ENCODE assay signal across 7 mouse cellular contexts in genomic region chr11:73047542-73047996, GRCm38 (mm10). TPM values are rescaled to one million over a fixed set of nuclear protein-coding genes. Genes with fewer than 3 reads are reported as not detected.
A peak's percentile ranks its signal among the peaks of the same experiment; 100 is the strongest.
DNase-seq lines count a peak whose midpoint lies in the region; ATAC-seq and TF ChIP-seq lines count a peak whose summit lies in the region.

TSS of gene Ncbp3 (plus strand) at chr11:73047783.

- TF ChIP-seq CTCF in intestine, postnatal 0 days (IDR thresholded peaks at IDR 0.05; ENCODE audit: low read depth), result peak; percentile 86
- TF ChIP-seq CTCF in small intestine, adult 2 months (IDR thresholded peaks at IDR 0.05; ENCODE audit: extremely low read depth, insufficient read length, insufficient replicate concordance, low read depth, low read length), result peak; percentile 72; the same call in 1 of the 2 replicates

- intact Hi-C loops in left cerebral cortex, postnatal 4 days (cut with DNase I), result loop anchor here (5.0 kb wide), 2 partner anchors 40 to 120 kb away; no protein-coding TSS in a partner anchor

- peak within 1 kb of the TSS; percentile 85 for H3K9ac ChIP-seq in intestine, postnatal 0 days (ENCODE audit: low read depth, low read length)
- peak within 1 kb of the TSS; percentile 89 for H3K9ac ChIP-seq in midbrain, embryonic 12.5 days (replicated peaks)

- peak; percentile 96 for ATAC-seq in intestine, postnatal 0 days
- ATAC-seq in midbrain, embryonic 12.5 days (ENCODE audit: low FRiP score, low read depth), result peak; percentile 95

- peak; percentile 93 for DNase-seq in adrenal gland, adult 8-10 months
- peak; percentile 99 for DNase-seq in embryo, embryonic 9.5 days (ENCODE audit: extremely low spot score)
- DNase-seq in gastrocnemius, postnatal 4 days (ENCODE audit: low spot score in 2 of 2), result peak; percentile 85 to 95
- DNase-seq in left cerebral cortex, postnatal 4 days, result peak; percentile 97

- H3K27ac ChIP-seq in intestine, postnatal 0 days (ENCODE audit: low read depth, low read length), result peak within 1 kb of the TSS; percentile 81
- peak within 1 kb of the TSS; percentile 87 for H3K27ac ChIP-seq in midbrain, embryonic 12.5 days (replicated peaks)
- H3K27ac ChIP-seq in small intestine, adult 2 months (ENCODE audit: insufficient read depth, low read depth, low read length), result peak within 1 kb of the TSS; percentile 36

- peak within 1 kb of the TSS; percentile 83 for H3K4me3 ChIP-seq in intestine, postnatal 0 days (ENCODE audit: low read depth, low read length)
- peak within 1 kb of the TSS; percentile 84 for H3K4me3 ChIP-seq in midbrain, embryonic 12.5 days
- peak within 1 kb of the TSS; percentile 86 for H3K4me3 ChIP-seq in small intestine, adult 2 months (ENCODE audit: low read depth, low read length)

- no peaks in the 10 kb centered on the region for H3K4me1 ChIP-seq in intestine, postnatal 0 days (replicated peaks; ENCODE audit: control insufficient read depth, insufficient read depth, low read length)
- H3K4me1 ChIP-seq in midbrain, embryonic 12.5 days, result peaks cover 13% of the 10 kb centered on the region
- no peaks in the 10 kb centered on the region; the same call in 1 of the 2 replicates for H3K4me1 ChIP-seq in small intestine, adult 2 months (ENCODE audit: control insufficient read depth, insufficient read depth, insufficient read length, low read length)

- peak; percentile 78 for TF ChIP-seq POLR2A in small intestine, adult 2 months (IDR thresholded peaks at IDR 0.05; ENCODE audit: low read depth, low read length)

- WGBS in intestine, postnatal 0 days, result under 1% methylated on average over 39 of the region's 39 CpGs
- whole genome bisulfite sequencing in midbrain, embryonic 12.5 days, result under 1% methylated on average over 39 of the region's 39 CpGs
- under 1% methylated on average over 39 of the region's 39 CpGs for WGBS in small intestine, adult 2 months

- H3K27me3 ChIP-seq in intestine, postnatal 0 days (replicated peaks; ENCODE audit: control insufficient read depth, insufficient read depth, low read length), result no peaks in the 10 kb centered on the region
- no peaks in the 10 kb centered on the region for H3K27me3 ChIP-seq in midbrain, embryonic 12.5 days
- no peaks in the 10 kb centered on the region for H3K27me3 ChIP-seq in small intestine, adult 2 months (ENCODE audit: control insufficient read depth, insufficient read depth, low read length)

- no peaks in the 10 kb centered on the region for H3K9me3 ChIP-seq in intestine, postnatal 0 days (ENCODE audit: control insufficient read depth)
- H3K9me3 ChIP-seq in midbrain, embryonic 12.5 days, result no peaks in the 10 kb centered on the region

- H3K36me3 ChIP-seq in intestine, postnatal 0 days (ENCODE audit: control insufficient read depth, insufficient read depth), result peaks cover 16% of the 10 kb centered on the region; the same call in 1 of the 2 replicates
- peaks cover 15% of the 10 kb centered on the region for H3K36me3 ChIP-seq in midbrain, embryonic 12.5 days
- peaks cover 9% of the 10 kb centered on the region for H3K36me3 ChIP-seq in small intestine, adult 2 months (ENCODE audit: control insufficient read depth, insufficient read depth, low read length)

- peak within 1 kb of the TSS; percentile 74 for H3K4me2 ChIP-seq in intestine, postnatal 0 days (replicated peaks; ENCODE audit: low read depth)
- H3K4me2 ChIP-seq in midbrain, embryonic 12.5 days (replicated peaks), result peak within 1 kb of the TSS; percentile 77

RNA-seq across cellular contexts. Expression of gene Ncbp3, which starts in this region (rescaled TPM):
- total RNA-seq in adrenal gland, adult 8-10 months (2022), result 10 to 100 TPM; 11.7 to 19.3 (median 14.4) TPM
- total RNA-seq in gastrocnemius, postnatal 4 days (2021), result 1 to 10 TPM; 8.6 to 10.0 TPM
- polyA plus RNA-seq in intestine, postnatal 0 days (2015; fragmentation: Nextera tagmentation; extraction: Ambion mirVana), result 3.4 and 4.6 TPM in 2 replicates
- total RNA-seq in left cerebral cortex, postnatal 4 days (2021), result 10 to 100 TPM; 10.4 to 10.7 TPM
- polyA plus RNA-seq in midbrain, embryonic 12.5 days (2016; fragmentation: Nextera tagmentation; extraction: Ambion mirVana), result 14.6 and 15.3 TPM in 2 replicates
- polyA plus RNA-seq in small intestine, adult 2 months (2012; rRNA removed), result 0.53 and 1.3 TPM in 2 replicates

Comparison
In these comparisons a context has a peak if more than half of its experiments do, and no peak if none do; other contexts are left out.
1. Peak in every context shown above with its lines: DNase-seq, ATAC-seq, H3K4me3 ChIP-seq and H3K27ac ChIP-seq.
2. H3K27ac ChIP-seq: peak in every context shown above with its lines; median percentile 87 in midbrain, embryonic 12.5 days; 81 in intestine, postnatal 0 days; 36 in small intestine, adult 2 months.